Mouse (Mus musculus) regulatory T cell (primary cell): ENCODE data around the gene Gm5592.
"Not testable (repeated sequence)": the region's sequence is repeated elsewhere in the genome, so short reads cannot be mapped to it uniquely, and the experiment has no call there.

Source experiments
- in situ Hi-C: fragments of 300-600 bp; cut with MboI, MseI; formaldehyde crosslinking; loops from one replicate; pipeline ENCODE4 v1.15.1; 2025; ENCODE audit warnings: high pct_unique_total_duplicates

Gene Gm5592

DNA sequence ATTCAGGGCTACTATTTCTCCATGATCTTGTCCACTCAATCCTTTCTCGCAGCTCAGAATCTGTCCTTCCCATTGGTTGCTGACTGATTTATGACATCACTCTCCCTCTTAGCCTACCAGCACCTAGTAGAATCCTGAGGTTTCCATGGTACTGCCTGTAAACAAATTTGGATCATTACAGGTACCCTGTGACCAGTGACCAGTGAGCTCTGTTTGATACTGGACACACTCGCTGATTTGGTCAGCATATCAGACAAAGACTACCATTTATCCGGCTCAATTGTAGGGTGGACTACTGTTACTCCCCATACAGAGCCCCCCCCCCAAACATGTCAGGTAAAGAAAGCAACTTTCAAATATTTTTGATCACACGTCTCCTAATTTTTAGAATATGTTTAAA is at the start of gene Gm5592:
Gene Gm5592, plus strand, starts transcription at position 301 of the 400 bp plus-strand sequence.
- in situ Hi-C loops, result not testable (repeated sequence)

DNA sequence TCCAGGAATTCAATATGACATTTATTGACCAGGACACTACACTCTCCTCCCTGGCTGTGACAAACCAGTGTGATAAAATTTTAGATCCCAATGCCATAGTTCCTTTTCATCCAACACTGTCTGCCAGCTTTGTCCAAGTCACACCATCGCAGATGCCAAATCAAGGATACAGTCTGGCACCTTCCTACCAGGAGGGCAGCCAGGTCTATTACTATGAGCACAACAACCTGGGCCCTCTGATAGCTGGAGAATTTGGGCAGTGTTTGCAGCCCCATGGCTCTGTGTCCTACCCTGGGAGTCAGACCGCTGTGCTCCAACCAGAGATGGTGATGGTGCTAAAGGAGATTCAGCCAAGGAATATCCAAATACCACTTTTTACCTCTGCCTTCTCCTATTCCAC is 2.2 kb downstream of the Gm5592 start:
- in situ Hi-C loops, result not testable (repeated sequence)

GRCm38 (mm10) chr7:41157879-41158278 is 4.2 kb downstream of the Gm5592 start:
- in situ Hi-C loops, result not testable (repeated sequence)

GRCm38 (mm10) chr7:41158562-41158961 is 4.9 kb downstream of the Gm5592 start:
- in situ Hi-C loops, result not testable (repeated sequence)

DNA sequence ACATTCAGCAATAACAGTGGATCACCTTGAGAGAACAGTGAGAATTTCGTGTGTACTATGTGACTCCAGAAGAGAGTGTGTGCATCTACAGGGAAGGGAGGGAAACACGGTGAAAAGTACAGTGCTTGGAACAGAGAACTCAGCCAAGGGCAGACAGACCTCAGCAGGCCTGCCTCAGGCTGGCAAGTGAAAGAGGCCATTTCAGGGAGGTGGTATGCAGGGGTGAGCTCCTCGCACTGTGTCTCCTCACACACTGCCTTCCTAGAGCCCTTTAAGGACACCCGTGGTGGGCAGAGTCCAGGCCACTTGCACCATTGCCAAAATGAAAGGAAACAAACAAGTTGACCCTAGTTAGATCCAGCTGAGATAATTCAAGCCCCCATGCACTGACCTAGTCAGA is 40.0 kb downstream of the Gm5592 start:
- in situ Hi-C loops, result no loop called here
